Mouse (Mus musculus): ENCODE measurements around the gene Defa34. TPM values are rescaled to one million over a fixed set of nuclear protein-coding genes. Genes with fewer than 3 reads are reported as not detected.

The Defa34 gene
- not detected for polyA plus RNA-seq (2014; fragmentation: Illumina TruSeq; extraction: RNeasy Lipid Tissue Mini Kit (QIAGEN cat#74804); ENCODE audit: low read depth, low replicate concordance)

DNA sequence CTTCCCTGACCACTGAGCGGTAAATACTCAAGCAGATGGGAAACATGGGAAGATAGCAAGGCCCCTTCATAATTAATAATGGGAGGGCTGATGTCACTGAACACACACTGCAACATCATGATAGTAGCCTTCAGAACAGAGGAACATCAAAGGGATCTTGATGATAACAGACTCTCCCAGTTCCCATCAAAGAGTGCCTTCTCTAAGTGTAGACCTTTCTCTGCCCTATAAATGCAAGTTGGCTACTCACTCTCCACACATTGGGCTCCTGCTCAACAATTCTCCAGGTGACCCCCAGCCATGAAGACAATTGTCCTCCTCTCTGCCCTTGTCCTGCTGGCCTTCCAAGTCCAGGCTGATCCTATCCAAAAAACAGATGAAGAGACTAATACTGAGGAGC is at the start of gene Defa34:
Gene Defa34 (plus strand): TSS at position 301 of the 400 bp plus-strand sequence.

DNA sequence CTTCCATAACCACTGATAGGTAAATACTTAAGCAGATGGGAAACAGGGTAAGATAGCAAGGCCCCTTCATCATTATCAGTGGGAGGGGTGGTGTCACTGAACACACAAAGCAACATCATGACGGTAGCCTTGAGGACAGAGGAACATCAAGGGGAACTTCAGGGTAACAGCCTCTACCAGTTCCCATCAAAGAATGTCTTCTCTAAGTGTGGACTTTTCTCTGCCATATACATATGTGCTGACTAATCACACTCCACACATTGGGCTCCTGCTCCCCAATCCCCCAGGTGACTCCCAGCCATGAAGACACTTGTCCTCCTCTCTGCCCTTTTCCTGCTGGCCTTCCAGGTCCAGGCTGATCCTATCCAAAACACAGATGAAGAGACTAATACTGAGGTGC is 47.7 kb upstream of the Defa34 start, which contains the start of gene Defa26:
Gene Defa26 (plus strand): TSS at position 301 of the 400 bp plus-strand sequence.

DNA sequence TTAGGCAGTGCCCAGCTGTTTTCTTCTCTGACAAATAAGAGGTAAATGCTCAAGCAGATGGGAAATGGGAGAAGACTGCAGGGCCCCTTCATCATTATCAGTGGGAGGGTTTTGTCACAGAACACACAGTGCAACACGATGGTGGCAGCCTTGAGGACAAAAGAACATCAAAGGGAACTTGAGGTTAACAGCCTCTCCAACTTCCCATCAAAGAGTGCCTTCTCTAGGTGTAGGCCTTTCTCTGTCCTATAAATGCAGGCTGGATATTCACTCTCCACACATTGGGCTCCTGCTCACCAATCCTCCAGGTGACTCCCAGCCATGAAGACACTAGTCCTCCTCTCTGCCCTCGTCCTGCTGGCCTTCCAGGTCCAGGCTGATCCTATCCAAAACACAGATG is 10.1 kb upstream of the Defa34 start, which contains the start of gene Defa17:
Gene Defa17 (plus strand): TSS at position 301 of the 400 bp plus-strand sequence.

DNA sequence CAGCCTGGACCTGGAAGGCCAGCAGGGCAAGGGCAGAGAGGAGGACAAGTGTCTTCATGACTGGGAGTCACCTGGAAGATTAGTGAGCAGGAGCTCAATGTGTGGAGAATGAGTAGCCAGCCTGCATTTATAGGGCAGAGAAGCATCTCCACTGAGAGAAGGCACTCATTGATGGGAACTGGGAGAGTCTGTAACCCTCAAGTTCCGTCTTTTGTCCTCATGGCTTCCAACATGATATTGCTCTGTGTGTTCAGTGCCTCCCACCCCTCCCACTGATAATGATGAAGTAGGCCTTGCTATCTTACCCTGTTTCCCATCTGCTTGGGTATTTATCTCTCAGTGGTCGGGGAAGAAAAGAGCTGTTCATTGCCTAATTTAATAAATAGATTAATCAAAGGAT is 37.9 kb downstream of the Defa34 start, which contains the start of gene AY761184:
Gene AY761184 (minus strand): TSS at position 101 of the 400 bp plus-strand sequence.

Other genes starting within 250 kb of the Defa34 start
- gene Defa36, start 238.4 kb upstream of the Defa34 start, polyA plus RNA-seq (2014; fragmentation: Illumina TruSeq; extraction: RNeasy Lipid Tissue Mini Kit (QIAGEN cat#74804); ENCODE audit: low read depth, low replicate concordance), result not detected
- not detected for gene Gm7849, start 209.2 kb upstream of the Defa34 start, polyA plus RNA-seq (2014; fragmentation: Illumina TruSeq; extraction: RNeasy Lipid Tissue Mini Kit (QIAGEN cat#74804); ENCODE audit: low read depth, low replicate concordance)
- gene Defa20, start 156.5 kb upstream of the Defa34 start, polyA plus RNA-seq (2014; fragmentation: Illumina TruSeq; extraction: RNeasy Lipid Tissue Mini Kit (QIAGEN cat#74804); ENCODE audit: low read depth, low replicate concordance), result not detected
- not detected for gene Defa32, start 136.8 kb upstream of the Defa34 start, polyA plus RNA-seq (2014; fragmentation: Illumina TruSeq; extraction: RNeasy Lipid Tissue Mini Kit (QIAGEN cat#74804); ENCODE audit: low read depth, low replicate concordance)
- gene Defa37, start 100.4 kb upstream of the Defa34 start, polyA plus RNA-seq (2014; fragmentation: Illumina TruSeq; extraction: RNeasy Lipid Tissue Mini Kit (QIAGEN cat#74804); ENCODE audit: low read depth, low replicate concordance), result not detected
- not detected for gene Defa28, start 82.8 kb upstream of the Defa34 start, polyA plus RNA-seq (2014; fragmentation: Illumina TruSeq; extraction: RNeasy Lipid Tissue Mini Kit (QIAGEN cat#74804); ENCODE audit: low read depth, low replicate concordance)
- gene Gm7861, start 71.3 kb upstream of the Defa34 start, polyA plus RNA-seq (2014; fragmentation: Illumina TruSeq; extraction: RNeasy Lipid Tissue Mini Kit (QIAGEN cat#74804); ENCODE audit: low read depth, low replicate concordance), result not detected
- not detected for gene Defa26, start 47.6 kb upstream of the Defa34 start, polyA plus RNA-seq (2014; fragmentation: Illumina TruSeq; extraction: RNeasy Lipid Tissue Mini Kit (QIAGEN cat#74804); ENCODE audit: low read depth, low replicate concordance)
- gene Defa17, start 10.0 kb upstream of the Defa34 start, polyA plus RNA-seq (2014; fragmentation: Illumina TruSeq; extraction: RNeasy Lipid Tissue Mini Kit (QIAGEN cat#74804); ENCODE audit: low read depth, low replicate concordance), result not detected
- not detected for gene AY761184, start 37.8 kb downstream of the Defa34 start, polyA plus RNA-seq (2014; fragmentation: Illumina TruSeq; extraction: RNeasy Lipid Tissue Mini Kit (QIAGEN cat#74804); ENCODE audit: low read depth, low replicate concordance)
- gene Defa24, start 68.7 kb downstream of the Defa34 start, polyA plus RNA-seq (2014; fragmentation: Illumina TruSeq; extraction: RNeasy Lipid Tissue Mini Kit (QIAGEN cat#74804); ENCODE audit: low read depth, low replicate concordance), result not detected
- gene Defb50, start 157.7 kb downstream of the Defa34 start, polyA plus RNA-seq (2014; fragmentation: Illumina TruSeq; extraction: RNeasy Lipid Tissue Mini Kit (QIAGEN cat#74804); ENCODE audit: low read depth, low replicate concordance), result not detected
- not detected for gene Defb2, start 174.1 kb downstream of the Defa34 start, polyA plus RNA-seq (2014; fragmentation: Illumina TruSeq; extraction: RNeasy Lipid Tissue Mini Kit (QIAGEN cat#74804); ENCODE audit: low read depth, low replicate concordance)
- gene Defb10, start 193.1 kb downstream of the Defa34 start, polyA plus RNA-seq (2014; fragmentation: Illumina TruSeq; extraction: RNeasy Lipid Tissue Mini Kit (QIAGEN cat#74804); ENCODE audit: low read depth, low replicate concordance), result not detected
- gene Defb9, start 219.6 kb downstream of the Defa34 start, polyA plus RNA-seq (2014; fragmentation: Illumina TruSeq; extraction: RNeasy Lipid Tissue Mini Kit (QIAGEN cat#74804); ENCODE audit: low read depth, low replicate concordance), result not detected
- not detected for gene Defb11, start 240.6 kb downstream of the Defa34 start, polyA plus RNA-seq (2014; fragmentation: Illumina TruSeq; extraction: RNeasy Lipid Tissue Mini Kit (QIAGEN cat#74804); ENCODE audit: low read depth, low replicate concordance)